Mouse (Mus musculus) ovary, postnatal 36 days (tissue): ENCODE data around the gene Thrb.
A peak's percentile ranks its signal among the peaks of the same experiment; 100 is the strongest.
"Not testable (repeated sequence)": the region's sequence is repeated elsewhere in the genome, so short reads cannot be mapped to it uniquely, and the experiment has no call there.

Source experiments
- DNase-seq: peaks from one replicate; pipeline ENCODE4 v3.0.0; 2022; ENCODE audit warnings: low spot score, mixed read lengths

Thrb gene

DNA sequence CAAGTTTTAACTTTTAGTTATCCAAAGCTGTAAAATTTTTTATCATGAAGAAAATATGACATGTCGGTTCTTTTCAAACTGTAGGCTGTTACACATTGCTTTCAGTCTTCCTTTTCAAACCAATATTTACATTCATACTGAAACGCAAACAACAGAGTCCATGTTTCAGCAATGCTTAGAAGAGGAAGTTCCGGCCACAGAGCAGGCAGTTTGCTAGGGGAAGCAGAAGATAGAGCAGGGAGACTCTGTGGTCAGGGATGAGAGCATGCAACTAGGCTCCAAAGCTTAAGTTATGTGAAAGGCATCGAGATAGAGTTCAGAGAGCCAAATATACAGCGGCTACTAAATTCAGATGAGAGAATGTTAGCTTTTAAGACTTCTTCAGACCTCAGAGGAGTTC is 219.4 kb downstream of the Thrb start:
- no peak for DNase-seq

DNA sequence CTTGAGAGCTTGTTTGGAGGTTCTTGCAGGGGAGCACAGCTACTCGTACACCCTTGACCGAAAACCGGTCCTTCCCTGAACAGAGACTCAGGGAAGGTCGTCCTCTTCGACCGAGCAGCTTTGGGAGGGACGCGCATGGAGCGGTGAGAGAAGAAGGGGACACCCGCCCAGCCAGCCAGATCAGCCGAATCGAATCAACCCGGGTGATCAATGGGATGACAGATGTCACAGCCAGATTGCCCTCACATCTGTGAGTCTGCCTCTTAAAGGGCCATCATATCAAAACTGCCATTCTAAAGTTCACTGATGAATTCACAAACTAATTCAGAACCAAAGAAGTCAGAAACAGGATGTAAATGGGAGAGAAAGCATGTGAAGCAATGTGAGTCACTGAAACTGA is 224.8 kb downstream of the Thrb start:
- DNase-seq: no peak

DNA sequence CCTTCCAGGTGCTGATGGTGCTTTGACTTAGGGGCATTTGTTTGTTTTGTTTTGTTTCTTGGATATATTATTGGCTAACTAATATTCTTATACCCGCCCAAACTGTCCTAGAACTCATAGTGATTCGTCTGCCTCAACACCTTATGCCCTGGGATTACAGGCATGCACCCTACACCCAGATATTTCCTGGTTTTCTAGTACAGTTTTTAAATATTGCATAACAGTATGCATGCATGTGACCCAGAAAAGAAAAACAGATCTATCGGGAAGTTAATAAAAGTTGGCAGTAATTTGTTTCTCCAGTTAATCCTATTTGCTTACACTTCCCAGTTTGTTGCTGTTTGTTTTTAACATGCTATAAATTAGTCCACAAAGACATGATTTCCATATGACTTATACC is 225.3 kb downstream of the Thrb start:
- DNase-seq: no peak

- no peak for DNase-seq
Measured at GRCm38 (mm10) chr14:17894791-17895190, 234.7 kb downstream of the Thrb start.

DNA sequence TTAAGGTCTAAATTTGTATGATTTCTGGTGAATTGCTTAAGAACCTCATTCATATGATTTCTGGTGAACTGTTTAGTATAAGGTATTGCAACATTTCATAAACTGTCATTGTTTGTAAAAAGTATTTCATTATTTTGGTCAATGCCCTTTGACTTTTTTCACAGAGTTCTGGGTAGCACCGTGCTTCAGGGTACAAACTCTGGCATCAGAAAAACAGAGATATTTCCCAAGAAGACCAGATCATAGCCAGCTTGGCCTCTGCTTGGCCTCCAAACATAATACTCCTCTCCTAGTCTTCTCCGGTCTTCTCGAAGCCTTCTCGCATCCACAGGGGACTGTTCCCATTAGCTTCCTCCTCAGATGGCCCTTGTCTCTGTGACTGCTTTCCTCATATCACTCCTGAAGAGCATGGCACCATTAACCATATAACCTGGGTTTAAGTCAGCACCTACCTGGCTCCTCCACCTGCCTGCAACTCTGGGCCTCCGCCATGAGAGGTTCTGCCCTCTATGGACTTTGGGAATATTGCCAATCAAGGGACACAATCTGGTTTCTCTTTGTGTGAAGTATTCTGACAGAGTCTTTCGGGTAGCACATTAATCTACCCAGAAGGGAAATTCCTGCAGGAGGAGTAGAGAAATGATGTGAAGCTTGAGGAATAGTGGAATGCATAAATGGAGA is 239.8 kb downstream of the Thrb start:
- no peak for DNase-seq

- DNase-seq: no peak
Measured at GRCm38 (mm10) chr14:17900414-17900795, 240.3 kb downstream of the Thrb start.

- no peak for DNase-seq
Measured at GRCm38 (mm10) chr14:17902426-17902825, 242.4 kb downstream of the Thrb start.

- no peak for DNase-seq
Measured at GRCm38 (mm10) chr14:17903121-17903520, 243.1 kb downstream of the Thrb start.

GRCm38 (mm10) chr14:17904554-17904953 is 244.5 kb downstream of the Thrb start:
- DNase-seq: no peak

GRCm38 (mm10) chr14:17905627-17906026 is 245.6 kb downstream of the Thrb start:
- no peak for DNase-seq

- no peak for DNase-seq
Measured at GRCm38 (mm10) chr14:17906931-17907330, 246.9 kb downstream of the Thrb start.

DNA sequence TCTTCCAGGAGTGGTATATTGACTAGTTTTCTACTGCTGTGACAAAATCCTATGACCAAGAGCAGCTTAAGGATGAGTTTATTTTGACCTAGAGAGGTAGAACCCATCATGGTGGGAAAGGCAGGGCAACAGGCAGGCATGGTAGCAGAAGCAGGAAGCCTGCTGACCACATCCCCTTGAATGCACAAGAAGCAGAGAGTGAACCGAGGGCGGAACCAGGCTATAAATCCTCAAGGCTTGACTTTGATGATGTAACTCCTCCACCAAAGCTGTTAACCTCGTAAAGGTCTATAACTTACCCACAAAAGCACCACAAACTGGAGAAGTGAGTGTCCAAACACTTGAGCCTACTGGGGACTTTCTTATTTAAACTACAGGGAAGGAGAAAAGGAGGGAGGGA is 251.1 kb downstream of the Thrb start:
- DNase-seq: no peak

DNA sequence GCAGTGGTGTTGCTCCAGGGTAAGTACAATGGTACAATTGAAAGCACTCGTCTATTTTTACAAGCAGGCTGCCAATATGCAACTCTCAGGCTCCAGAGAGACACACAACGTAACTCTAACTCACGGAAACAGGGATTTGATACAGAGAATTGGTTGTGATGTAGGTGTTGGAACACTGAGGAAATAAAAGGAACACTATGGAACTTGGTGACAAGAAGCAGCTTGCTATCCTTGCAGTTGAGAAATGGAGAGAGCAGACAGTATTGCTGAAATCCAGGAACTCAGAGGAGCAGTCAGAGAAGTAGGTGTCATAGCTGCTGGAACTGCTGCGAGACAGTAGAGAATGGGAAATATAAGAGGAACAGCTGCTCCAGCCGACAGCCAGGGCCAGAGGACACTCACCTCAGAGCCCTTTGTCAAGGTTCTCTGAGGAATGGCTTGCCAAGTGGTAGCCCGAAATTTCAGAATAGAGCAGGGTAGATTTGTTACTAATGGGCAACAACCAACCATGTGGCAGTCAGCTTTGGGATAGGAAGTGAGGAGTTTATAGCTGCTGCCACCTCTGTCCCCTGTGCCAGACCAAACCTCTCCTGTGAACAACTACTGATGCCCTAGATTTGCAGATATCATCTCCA is 252.6 kb downstream of the Thrb start:
- DNase-seq: no peak

- no peak for DNase-seq
Measured at GRCm38 (mm10) chr14:17915556-17915955, 255.5 kb downstream of the Thrb start.

GRCm38 (mm10) chr14:17916651-17917050 is 256.6 kb downstream of the Thrb start:
- no peak for DNase-seq

DNA sequence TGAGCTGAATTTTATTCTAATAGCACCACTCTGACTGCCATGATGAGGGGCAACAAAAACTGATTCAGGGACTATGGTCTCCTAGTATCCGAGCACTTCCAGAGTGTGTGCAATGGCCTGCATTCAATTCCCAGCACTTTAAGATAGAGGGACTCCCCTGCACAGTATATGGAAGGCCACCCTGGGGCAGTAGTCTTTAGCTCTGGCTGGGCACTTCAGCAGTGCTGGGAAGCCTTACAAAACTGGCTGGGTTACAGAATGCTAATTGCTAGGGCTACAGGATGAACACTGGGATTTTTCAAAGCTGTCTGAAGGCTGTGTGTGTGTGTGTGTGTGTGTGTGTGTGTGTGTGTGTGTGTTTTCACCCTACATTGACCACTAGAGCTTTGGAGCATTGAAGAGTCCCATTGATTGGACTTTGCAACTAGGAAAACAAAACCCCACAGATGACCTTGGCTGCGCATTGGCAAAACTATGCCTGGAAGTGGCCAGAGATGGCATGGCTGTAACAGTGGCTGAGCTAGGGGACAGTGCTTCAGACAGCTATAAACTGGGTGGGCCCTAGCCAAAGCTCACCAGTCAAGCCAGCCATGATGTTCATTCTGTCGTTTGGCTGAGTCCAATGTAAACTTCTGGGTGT is 257.2 kb downstream of the Thrb start:
- DNase-seq: no peak

DNA sequence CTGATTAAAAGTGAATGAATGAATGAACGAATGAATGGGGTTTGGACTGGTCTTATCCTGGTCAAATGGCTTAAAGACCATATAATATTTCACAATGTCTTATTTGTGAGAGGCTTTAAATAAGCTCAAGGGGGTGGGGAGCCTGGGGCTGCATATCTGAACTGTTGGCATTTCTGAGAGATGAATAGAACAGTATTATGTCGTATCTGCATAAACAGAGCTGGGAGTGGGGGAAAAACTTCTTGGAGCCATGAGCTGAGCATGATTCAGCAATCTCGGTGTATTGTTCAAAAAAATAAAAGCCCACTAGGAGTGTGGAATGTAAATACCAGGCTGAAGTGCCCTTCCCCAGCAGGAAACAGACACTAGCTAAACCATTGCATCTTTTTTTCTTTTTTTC is 257.8 kb downstream of the Thrb start:
- DNase-seq: no peak

DNA sequence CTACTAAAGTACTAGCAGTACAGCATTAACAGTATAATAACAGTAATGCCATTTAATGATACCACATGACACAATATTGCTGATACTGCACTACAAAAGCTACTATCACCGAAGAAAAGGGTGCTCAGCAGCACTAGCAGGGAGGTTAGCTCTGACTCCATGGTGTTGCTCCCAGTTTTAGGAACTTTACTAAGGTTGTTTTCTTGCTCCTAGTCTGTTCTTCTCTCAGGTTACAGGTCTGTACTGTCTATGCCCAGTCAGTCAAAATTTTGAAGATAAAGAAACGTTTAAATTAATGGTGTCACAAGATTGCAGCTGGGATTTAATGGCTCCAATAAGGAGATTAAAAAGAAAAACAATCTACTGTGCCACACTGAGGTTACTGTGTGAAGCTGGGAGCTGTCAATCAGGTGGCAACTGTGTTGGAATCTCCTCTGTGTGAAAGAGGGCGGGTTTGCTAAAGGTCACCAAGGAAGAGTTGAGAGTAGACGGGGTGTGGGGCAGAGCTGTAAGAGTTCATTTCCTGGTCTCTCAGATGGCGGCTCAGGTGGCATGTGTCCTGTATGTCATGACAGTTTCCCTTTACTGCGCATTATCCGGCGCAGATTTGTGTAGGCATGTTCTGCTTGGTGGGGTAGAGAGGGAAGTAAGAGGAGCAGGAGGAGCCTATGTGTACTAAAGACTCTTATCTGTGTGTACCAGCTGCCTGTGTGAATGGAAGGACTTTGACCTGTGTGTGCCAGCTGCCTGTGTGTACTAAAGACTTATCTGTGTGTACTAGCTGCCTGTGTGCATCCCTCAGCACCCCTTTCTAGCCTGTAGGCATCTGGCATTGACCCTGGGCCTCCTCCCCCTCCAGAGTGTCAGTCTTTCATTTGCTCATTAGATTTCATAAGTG is 263.0 kb downstream of the Thrb start:
- DNase-seq: no peak

DNA sequence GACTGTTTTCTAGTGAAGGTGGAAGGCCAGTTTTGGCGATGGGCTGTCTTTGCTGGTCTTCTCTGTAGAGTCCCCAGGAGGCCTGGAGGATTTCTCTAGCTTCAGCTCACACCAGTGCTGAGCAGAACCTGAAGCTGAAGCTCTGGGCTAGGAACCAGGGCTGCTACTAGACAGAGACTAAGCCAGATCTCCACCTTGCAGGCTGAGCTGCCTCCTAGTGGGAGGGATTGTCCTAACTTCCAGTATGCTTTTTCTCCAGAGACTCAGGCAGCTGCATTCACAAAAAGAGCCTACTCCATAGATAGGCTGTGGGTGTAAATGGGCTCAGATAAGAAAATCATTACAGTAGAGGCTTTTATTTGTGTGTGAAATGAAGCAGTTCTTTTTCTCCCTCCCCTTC is 267.4 kb downstream of the Thrb start:
- DNase-seq: peak; percentile 32

- DNase-seq: no peak
Measured at GRCm38 (mm10) chr14:17929585-17929984, 269.5 kb downstream of the Thrb start.

DNA sequence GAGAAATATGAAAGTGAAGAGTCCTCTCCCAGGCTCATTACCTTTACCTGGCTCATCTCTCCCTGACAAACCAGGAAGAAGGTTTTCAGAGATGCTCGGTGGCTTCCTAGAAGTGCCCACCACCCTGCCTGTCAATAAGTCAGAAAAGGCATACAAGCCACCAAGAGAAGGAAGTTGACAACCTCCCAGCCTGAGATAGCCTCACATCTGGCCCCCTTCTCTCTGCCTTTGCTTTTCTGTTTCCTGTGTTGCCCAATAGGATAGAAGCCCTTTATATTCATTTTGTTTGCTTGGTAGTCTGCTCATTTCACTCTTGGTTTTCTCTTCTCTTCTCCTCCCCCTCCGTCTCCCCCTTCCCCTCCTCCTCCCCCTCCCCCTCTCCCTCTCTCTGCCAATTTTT is 273.4 kb downstream of the Thrb start:
- no peak for DNase-seq

DNA sequence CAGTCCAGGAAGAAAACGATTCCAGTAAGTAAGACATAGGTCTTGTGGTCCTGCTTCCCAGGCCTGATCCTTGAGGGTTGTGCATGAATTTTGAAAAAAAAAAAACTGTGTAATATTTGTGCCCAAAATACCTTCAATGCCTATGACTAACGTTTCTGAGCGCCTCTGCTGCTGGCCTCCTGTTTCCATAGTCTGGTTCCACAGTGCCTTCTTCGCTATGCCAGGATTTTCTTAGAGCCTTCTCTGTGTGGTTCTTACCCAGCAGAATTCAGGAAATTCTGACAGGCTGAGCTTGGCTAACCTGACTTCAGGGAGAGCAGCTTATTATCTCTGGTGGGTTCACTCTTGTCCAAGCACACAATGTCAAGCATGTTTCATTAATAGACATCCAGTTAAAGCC is 274.7 kb downstream of the Thrb start:
- DNase-seq: not testable (repeated sequence)

DNA sequence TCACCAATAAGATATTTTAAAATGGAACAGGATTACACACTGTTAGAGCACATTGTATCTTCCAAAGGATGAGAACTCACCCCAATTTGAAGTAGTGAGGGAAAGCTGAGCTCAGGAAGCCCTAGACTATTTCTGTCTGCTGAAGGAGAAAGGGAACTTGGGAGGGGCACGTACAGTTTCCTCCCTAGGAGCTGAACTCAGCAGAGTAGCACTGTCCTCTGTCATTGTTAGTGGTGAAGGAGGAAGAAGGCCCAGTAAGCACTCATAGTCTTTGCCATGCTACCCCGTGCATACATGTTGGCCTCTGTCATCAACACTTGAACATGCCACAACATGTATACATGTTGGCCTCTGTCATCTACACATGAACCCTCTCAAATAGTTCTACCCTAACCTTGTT is 294.0 kb downstream of the Thrb start:
- DNase-seq: no peak
